Mouse (Mus musculus): ENCODE results near the gene 4931400O07Rik. TPM values are rescaled to one million over a fixed set of nuclear protein-coding genes. Genes with fewer than 3 reads are reported as not detected.

Gene 4931400O07Rik
- not detected for polyA plus RNA-seq (2017; shearing (Covaris generic))

GRCm38 (mm10) chrX:62467691-62468090 is at the start of gene 4931400O07Rik:
4931400O07Rik (plus strand) TSS chrX:62467991.

Other genes with a start within 250 kb of the 4931400O07Rik start
- gene 4933402E13Rik, start 184.5 kb upstream of the 4931400O07Rik start, polyA plus RNA-seq (2017; shearing (Covaris generic)), result not detected

All from CD4-positive, CD25-positive, alpha-beta regulatory T cell (primary cell).